Mouse (Mus musculus) kidney, adult 2 months (tissue): ENCODE results near the gene Zfp213.

Experiments used
- CTCF ChIP-seq: fragments of 200-500 bp; conservative IDR thresholded peaks from 2 replicates; pipeline ENCODE4 v1.5.1; 2011; ENCODE audit warnings: low read depth, mild to moderate bottlenecking, control low read depth, low read length, moderate library complexity, mixed read lengths; ENCODE audit not compliant: insufficient read depth, insufficient read length
- POLR2A ChIP-seq: fragments of 200-500 bp; IDR thresholded peaks from one replicate; pipeline ENCODE4 v1.6.1; 2011; ENCODE audit warnings: low read depth, low read length, control low read depth

GRCm38 (mm10) chr17:23574130-23574529, 10.1 kb upstream of the Zfp213 start:
- TF ChIP-seq CTCF (no peak), POLR2A (no peak)
